Mouse (Mus musculus) hindbrain, embryonic 16.5 days (tissue): ENCODE data around the gene Msmp. TPM values are rescaled to one million over a fixed set of nuclear protein-coding genes. Genes with fewer than 3 reads are reported as not detected.
"Not testable (repeated sequence)": the region's sequence is repeated elsewhere in the genome, so short reads cannot be mapped to it uniquely, and the experiment has no call there.

Source experiments
- ATAC-seq: fragments of 200-750 bp; cut with Nextera tagmentation; 2 replicates; pipeline ENCODE4 v1.8.0; 2017; ENCODE audit warnings: moderate TSS enrichment, moderate library complexity
- H3K27ac ChIP-seq: fragments of 300-500 bp; sonication (generic); 2 replicates; pipeline ENCODE4 v1.5.1; 2014; ENCODE audit warnings: low read depth, mild to moderate bottlenecking, control low read depth, low read length, moderate library complexity
- H3K27me3 ChIP-seq: fragments of 300-500 bp; sonication (generic); replicated peaks from 2 replicates; pipeline ENCODE4 v1.6.1; 2014; ENCODE audit warnings: low read length; ENCODE audit not compliant: control insufficient read depth, insufficient read depth
- H3K36me3 ChIP-seq: fragments of 300-500 bp; sonication (generic); 2 replicates; pipeline ENCODE4 v1.6.1; 2014; ENCODE audit warnings: mild to moderate bottlenecking, low read length, moderate library complexity, mixed read lengths; ENCODE audit not compliant: control insufficient read depth, insufficient read depth
- H3K4me1 ChIP-seq: fragments of 300-500 bp; sonication (generic); 2 replicates; pipeline ENCODE4 v1.6.1; 2014; ENCODE audit warnings: low read depth, low read length; ENCODE audit not compliant: control insufficient read depth, insufficient read depth
- H3K4me2 ChIP-seq: fragments of 300-500 bp; sonication (generic); 2 replicates; pipeline ENCODE4 v1.6.1; 2014; ENCODE audit warnings: mild to moderate bottlenecking, low read length, control low read depth, moderate library complexity
- H3K4me3 ChIP-seq: fragments of 300-500 bp; sonication (generic); 2 replicates; pipeline ENCODE4 v1.5.1; 2014; ENCODE audit warnings: mild to moderate bottlenecking, low read length, control low read depth, moderate library complexity
- H3K9ac ChIP-seq: fragments of 300-500 bp; sonication (generic); 2 replicates; pipeline ENCODE4 v1.6.1; 2014; ENCODE audit warnings: low read depth, mild to moderate bottlenecking, control low read depth, low read length, moderate library complexity
- H3K9me3 ChIP-seq: fragments of 300-500 bp; sonication (generic); 2 replicates; pipeline ENCODE4 v1.6.1; 2014; ENCODE audit warnings: mild to moderate bottlenecking, low read length, moderate library complexity; ENCODE audit not compliant: control insufficient read depth
- WGBS: fragments of 180-500 bp; shearing (Covaris S2); extraction: QIAGEN DNeasy Blood & Tissue Kit; methylation state at CpG from one replicate; pipeline ENCODE4 v1.1.7; 2014; 5-methylcytosine and 5-hydroxymethylcytosine counted together
- polyA plus RNA-seq: library from polyadenylated mRNA; unstranded; fragments of >200 nt; fragmentation: Nextera tagmentation; extraction: Ambion mirVana; gene quantifications from 2 replicates; pipeline ENCODE4 v1.2.1, GENCODE M21; 2015

Msmp gene
- polyA plus RNA-seq, 1 experiment from 2014 or later, result 0.71 TPM

DNA sequence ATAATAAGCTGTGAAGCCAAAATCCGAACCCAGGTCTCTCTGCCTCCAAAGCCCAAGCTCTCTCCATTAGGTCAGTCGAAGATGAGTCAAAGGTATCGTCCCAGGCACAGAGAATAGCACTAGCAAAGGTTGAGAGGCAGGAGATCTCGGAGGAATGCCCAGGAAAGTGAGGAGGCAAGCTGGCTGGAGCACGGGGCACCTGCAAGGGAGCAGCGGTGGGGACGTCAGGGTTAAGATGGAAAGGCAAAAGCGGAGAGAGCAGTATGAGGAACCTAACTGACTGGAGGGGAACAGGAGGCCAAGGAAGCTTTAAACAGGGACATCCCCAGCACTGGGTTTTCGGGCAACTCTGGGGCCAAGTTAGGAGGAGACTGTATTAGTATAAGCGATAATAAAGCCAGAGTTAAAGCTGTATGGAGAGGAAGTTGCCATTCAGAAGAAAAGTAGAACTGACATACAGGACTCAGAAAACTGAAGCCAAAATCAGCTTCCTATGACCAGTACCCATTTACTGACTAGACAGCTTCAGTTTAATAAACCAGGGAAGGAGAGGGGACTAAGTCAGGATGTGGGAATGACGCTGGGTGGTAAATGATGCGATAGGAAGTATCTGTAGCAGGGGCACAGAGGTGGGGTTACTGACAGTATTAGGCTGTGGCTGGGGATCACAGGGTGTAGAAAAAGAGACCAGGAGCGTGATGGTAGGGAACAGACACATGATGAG lies 24.6 kb downstream of the Msmp start:
- H3K4me1 ChIP-seq, result peaks cover 34% of the 10 kb centered on the region
- H3K27me3 ChIP-seq, result no peaks in the 10 kb centered on the region
- H3K36me3 ChIP-seq, result peaks cover 6% of the 10 kb centered on the region
- no peak overlapping the region for H3K4me3 ChIP-seq
- H3K27ac ChIP-seq, result no peak overlapping the region
- WGBS, result 82% methylated on average over 13 of the region's 13 CpGs
- 0 out of 2 replicates have a peak overlapping the region, but pooled peaks have one; percentile 95 for H3K4me2 ChIP-seq
- ATAC-seq, result no peak
- H3K9me3 ChIP-seq, result no peaks in the 10 kb centered on the region
- H3K9ac ChIP-seq, result no peak overlapping the region

DNA sequence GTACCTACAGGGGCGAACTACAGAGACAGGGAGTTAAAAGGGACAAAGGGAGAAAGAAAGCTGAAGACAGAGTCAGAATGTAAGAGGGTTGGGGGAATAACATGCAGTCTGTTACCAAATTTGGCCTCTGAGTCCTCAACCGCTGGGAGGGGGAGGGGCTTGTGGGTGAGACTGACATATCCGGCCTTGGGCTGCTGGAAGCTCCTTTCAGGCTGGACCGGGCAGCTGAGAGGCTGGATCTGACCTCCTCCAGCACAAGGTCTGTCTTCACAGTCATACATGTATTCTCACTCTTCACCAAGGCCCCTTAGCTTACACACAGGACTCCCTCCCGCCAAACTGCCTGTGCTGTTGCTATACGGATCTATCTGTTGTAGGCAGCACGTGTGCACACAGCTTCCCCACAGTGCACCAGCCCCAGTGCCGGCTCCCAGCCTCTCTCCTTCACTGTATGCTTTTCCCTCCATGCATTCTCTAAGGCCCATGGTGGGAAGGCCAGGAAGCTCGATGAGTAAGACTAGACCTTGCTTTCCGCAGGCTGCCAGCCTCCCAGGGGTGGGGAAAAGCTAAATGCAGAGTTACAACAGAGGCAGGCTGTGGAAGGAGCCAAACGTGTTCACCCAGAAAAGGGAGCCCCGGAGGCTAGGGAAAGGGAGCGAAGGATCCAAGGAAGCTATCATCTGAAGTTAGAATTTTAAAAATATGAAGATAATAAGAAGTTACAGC lies 25.5 kb downstream of the Msmp start:
- WGBS, result 20% methylated on average over 13 of the region's 13 CpGs
- H3K27ac ChIP-seq, result no peak overlapping the region
- no peak for ATAC-seq

GRCm38 (mm10) chr4:43558028-43558630 lies 26.2 kb downstream of the Msmp start:
- peaks cover 7% of the 10 kb centered on the region for H3K36me3 ChIP-seq
- no peak for ATAC-seq
- H3K27ac ChIP-seq, result no peak overlapping the region
- H3K4me2 ChIP-seq, result 0 out of 2 replicates have a peak overlapping the region, but pooled peaks have one; percentile 2
- 58% methylated on average over 5 of the region's 5 CpGs for whole genome bisulfite sequencing
- H3K9ac ChIP-seq, result no peak overlapping the region
- H3K4me1 ChIP-seq, result peaks cover 22% of the 10 kb centered on the region
- H3K4me3 ChIP-seq, result no peak overlapping the region
- H3K9me3 ChIP-seq, result no peaks in the 10 kb centered on the region
- H3K27me3 ChIP-seq, result no peaks in the 10 kb centered on the region

More for the DNA sequence above, 25.5 kb downstream of the Msmp start:
- peak overlapping the region; percentile 18 for H3K4me2 ChIP-seq
- no peak overlapping the region for H3K4me3 ChIP-seq
- peaks cover 4% of the 10 kb centered on the region for H3K36me3 ChIP-seq
- H3K27me3 ChIP-seq, result no peaks in the 10 kb centered on the region
- H3K9me3 ChIP-seq, result no peaks in the 10 kb centered on the region
- H3K9ac ChIP-seq, result peak overlapping the region; percentile 38; the same call in 1 of the 2 replicates
- peaks cover 28% of the 10 kb centered on the region for H3K4me1 ChIP-seq

DNA sequence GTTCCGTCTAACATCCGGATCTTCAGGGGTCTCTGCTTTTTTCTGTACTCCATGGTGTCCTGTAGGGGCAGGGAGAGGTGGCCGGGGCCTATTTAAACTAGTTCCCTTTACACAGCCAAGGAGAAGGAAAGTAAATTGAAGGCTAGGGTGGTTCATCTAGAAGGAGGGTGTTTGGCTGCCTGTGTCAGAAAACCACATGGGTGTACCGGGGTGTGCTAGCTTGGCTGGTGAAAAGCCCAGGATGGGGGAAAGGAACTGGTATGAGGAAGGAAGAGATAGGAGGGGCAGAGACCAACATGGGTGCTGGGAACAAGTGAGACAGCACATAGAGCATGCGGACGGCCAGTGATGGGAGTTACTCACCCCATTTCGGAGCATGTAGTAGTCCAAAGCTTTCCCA lies 28.4 kb downstream of the Msmp start:
- Histone ChIP-seq H3K27me3 (no peaks in the 10 kb centered on the region), H3K4me2 (no peak overlapping the region), H3K36me3 (peaks cover 22% of the 10 kb centered on the region), H3K4me3 (no peak overlapping the region), H3K27ac (no peak overlapping the region), H3K9me3 (no peaks in the 10 kb centered on the region), H3K9ac (no peak overlapping the region), H3K4me1 (peaks cover 15% of the 10 kb centered on the region)
- ATAC-seq, result no peak
- WGBS, result 96% methylated on average over 7 of the region's 7 CpGs

DNA sequence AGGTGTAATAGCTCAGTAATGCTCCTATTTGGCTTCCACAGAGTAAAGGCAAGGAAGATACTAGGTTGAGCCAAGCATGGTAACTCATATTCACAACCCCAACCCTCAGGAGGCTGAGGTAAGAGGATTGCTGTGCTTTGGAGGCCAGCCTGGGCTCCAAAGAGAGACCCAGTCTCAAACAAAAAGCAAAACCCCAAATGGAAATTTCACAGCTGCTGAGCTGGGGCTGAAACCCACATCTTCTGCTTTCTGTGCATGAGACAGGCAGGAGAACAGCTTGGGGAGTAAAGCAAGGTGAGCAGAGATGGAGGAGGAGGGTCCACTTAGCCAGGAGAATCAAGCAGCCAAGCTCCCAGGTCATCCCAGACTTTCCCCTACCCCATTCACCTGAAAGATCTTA lies 30.4 kb downstream of the Msmp start:
- H3K27me3 ChIP-seq, result no peaks in the 10 kb centered on the region
- peaks cover 36% of the 10 kb centered on the region for H3K36me3 ChIP-seq
- no peak overlapping the region for H3K27ac ChIP-seq
- peaks cover 4% of the 10 kb centered on the region for H3K4me1 ChIP-seq
- no peaks in the 10 kb centered on the region for H3K9me3 ChIP-seq
- H3K9ac ChIP-seq, result no peak overlapping the region
- H3K4me3 ChIP-seq, result no peak overlapping the region
- H3K4me2 ChIP-seq, result no peak overlapping the region
- ATAC-seq, result no peak

- Histone ChIP-seq H3K27me3 (no peaks in the 10 kb centered on the region), H3K9me3 (no peaks in the 10 kb centered on the region), H3K36me3 (peaks cover 44% of the 10 kb centered on the region), H3K4me3 (no peak overlapping the region), H3K27ac (no peak overlapping the region), H3K4me2 (no peak overlapping the region), H3K9ac (no peak overlapping the region), H3K4me1 (no peaks in the 10 kb centered on the region)
- no peak for ATAC-seq
- 98% methylated on average over 5 of the region's 5 CpGs for WGBS
Measured at GRCm38 (mm10) chr4:43552437-43552836, 31.9 kb downstream of the Msmp start.

GRCm38 (mm10) chr4:43551854-43552253 lies 32.4 kb downstream of the Msmp start:
- not testable (repeated sequence) for H3K9me3 ChIP-seq, H3K9ac ChIP-seq, H3K27ac ChIP-seq, H3K4me3 ChIP-seq, ATAC-seq, H3K27me3 ChIP-seq, H3K4me2 ChIP-seq, H3K4me1 ChIP-seq
- peaks cover 48% of the 10 kb centered on the region for H3K36me3 ChIP-seq
- WGBS, result 91% methylated on average over 6 of the region's 6 CpGs

DNA sequence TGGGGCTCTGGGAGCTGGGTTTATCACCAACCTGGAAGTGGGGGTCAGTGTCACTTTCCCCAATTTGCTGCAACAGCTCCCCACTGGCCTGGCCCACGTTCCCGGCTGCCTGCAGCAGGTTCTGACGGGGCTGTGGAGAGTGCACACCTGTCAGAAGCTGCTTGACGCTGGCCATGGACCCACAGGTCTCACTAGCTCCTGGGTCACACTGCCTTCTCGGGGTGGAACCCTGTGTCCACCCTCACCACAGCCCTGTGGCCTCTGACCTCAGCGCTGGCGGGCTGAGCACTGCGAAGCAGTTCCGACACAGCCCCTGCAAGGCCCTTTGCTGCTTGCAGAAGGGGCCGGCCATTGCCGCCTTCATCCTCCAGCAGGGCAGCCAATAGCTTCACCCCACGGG lies 35.2 kb downstream of the Msmp start:
- no peaks in the 10 kb centered on the region for H3K9me3 ChIP-seq
- no peak overlapping the region for H3K27ac ChIP-seq
- no peaks in the 10 kb centered on the region for H3K27me3 ChIP-seq
- no peak overlapping the region for H3K9ac ChIP-seq
- peaks cover 67% of the 10 kb centered on the region for H3K36me3 ChIP-seq
- WGBS, result 91% methylated on average over 12 of the region's 12 CpGs
- no peaks in the 10 kb centered on the region for H3K4me1 ChIP-seq
- no peak overlapping the region for H3K4me3 ChIP-seq
- no peak overlapping the region for H3K4me2 ChIP-seq
- ATAC-seq, result no peak

DNA sequence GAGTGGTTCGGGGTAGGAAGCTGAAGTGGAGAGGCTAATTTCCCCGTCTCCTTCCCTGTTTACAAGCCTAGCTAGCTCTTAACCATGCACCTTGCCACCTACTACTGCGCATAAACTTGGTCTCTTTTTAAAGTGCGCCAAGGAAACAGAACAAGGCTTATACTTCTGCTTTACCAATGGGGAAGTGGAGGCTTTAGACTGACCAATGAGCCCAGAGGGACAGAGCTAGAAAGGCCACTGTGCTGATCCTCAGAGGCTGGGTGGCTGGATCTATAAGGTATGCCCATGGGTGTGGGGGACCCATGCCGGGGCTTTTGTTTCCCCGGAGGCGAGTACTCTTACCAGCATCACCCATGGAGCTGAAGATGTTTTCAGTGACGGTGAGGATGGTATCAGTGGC lies 37.1 kb downstream of the Msmp start:
- peaks cover 67% of the 10 kb centered on the region for H3K36me3 ChIP-seq
- no peak overlapping the region for H3K4me2 ChIP-seq
- no peaks in the 10 kb centered on the region for H3K4me1 ChIP-seq
- 94% methylated on average over 8 of the region's 8 CpGs for WGBS
- no peak overlapping the region for H3K27ac ChIP-seq
- no peak overlapping the region for H3K9ac ChIP-seq
- H3K27me3 ChIP-seq, result no peaks in the 10 kb centered on the region
- no peak for ATAC-seq
- H3K4me3 ChIP-seq, result no peak overlapping the region
- no peaks in the 10 kb centered on the region for H3K9me3 ChIP-seq
